Mouse (Mus musculus): ENCODE data around the gene Stk10.
"Not testable (repeated sequence)": the region's sequence is repeated elsewhere in the genome, so short reads cannot be mapped to it uniquely, and the experiment has no call there.

Stk10 gene

GRCm38 (mm10) chr11:32532765-32533481, at the start of gene Stk10:
TSS of gene Stk10 (plus strand) at chr11:32533305.
- DNase-seq: peak; percentile 91

- no peak for DNase-seq
Observed at GRCm38 (mm10) chr11:32485290-32485689, 47.8 kb upstream of the Stk10 start.

DNA sequence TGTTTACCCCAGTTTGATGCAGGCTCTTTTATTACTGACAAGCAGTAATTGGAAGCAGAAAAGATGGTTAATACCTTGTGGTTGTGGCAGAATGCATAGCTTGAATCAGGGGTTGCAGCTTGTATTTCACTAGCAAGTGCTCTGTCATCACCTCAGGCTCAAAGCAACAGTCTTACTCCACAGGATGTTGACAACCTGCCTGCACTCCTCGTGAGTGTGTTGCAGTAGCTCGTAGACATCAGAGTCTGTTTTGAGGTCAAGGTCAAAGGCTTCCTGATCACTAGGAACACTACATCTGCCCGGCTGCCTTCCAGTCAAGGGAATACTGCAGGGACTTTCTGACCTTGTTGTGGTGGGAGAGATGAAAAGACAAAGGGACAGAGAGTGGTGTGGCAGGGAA, 46.5 kb upstream of the Stk10 start:
- DNase-seq: no peak

DNA sequence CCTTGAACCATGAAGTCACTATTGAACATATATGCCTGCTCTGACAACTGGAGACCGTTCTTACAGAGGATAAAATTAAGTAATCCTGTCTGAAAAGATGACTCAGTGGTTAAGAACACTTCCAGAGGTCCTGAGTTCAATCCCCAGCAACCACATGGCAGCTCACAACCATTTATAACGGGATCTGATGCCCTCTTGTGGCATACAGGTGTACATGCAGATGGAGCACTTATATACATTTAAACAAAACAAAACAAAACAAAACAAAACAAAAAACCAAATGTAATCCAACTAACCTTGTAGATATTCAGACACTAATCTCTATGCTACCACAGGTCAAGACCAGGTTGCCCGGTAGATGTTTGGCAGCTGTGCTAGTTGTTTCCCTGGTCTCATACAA, 45.6 kb upstream of the Stk10 start:
- no peak for DNase-seq

DNA sequence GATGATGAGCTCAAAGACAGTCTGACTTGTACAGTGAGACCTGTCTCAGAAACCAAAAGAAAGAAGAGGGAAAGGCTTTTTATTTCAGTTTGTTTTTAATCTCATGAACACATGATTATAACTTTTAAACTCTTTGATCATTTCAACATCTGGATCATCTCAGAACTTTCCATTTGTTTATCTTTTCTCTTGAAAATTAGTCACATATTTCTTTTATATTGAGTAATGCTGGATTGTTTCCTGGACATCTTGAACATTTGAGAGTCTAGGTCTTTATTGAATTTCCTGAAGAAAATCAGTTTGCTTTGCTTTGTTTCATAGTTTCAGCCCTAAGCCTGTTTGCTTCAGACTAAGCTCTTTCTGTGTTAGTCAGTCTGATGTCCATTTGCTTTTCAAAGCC, 44.8 kb upstream of the Stk10 start:
- DNase-seq: no peak

DNA sequence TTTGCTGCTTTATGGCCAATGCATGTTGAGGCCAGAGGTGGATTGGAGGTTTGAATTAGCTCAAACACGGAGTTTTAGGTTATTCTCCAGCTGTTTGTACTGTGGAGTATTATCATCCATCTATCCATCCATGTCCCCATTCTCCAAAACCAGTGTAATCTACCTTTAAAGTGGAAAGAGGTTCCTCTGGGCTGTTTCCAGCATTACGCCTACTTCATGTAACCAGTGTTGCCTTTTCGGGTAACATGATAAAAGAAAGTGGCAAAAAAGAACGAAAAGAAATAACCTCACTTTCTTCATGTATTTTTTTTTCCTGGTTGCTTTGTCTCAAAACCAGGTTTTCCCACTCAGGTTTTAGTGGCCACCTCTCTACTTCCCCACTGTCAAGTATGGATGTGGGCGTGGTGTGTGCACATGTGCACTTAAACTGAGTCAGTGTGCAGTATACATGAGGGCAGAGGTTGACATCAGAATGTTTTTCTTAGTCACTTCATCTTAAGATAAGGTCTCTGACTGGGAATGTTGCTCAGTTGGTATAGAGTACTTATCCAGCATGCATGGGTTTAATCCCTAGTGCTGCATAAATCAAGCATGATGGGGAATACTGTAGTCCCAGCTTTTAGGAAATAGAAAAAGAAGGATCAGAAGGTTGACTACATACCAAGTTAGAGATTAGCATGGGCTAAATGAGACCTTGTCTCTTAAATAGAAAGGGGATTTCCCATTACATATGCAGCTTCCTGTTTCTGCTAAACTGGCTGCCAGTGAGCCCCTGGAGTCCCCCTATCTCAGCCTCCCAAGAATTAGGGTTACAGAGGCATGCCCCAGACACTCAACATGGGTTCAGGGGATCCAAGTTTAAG, 44.1 kb upstream of the Stk10 start:
- DNase-seq: no peak

- no peak for DNase-seq
Observed at GRCm38 (mm10) chr11:32491079-32491478, 42.0 kb upstream of the Stk10 start.

DNA sequence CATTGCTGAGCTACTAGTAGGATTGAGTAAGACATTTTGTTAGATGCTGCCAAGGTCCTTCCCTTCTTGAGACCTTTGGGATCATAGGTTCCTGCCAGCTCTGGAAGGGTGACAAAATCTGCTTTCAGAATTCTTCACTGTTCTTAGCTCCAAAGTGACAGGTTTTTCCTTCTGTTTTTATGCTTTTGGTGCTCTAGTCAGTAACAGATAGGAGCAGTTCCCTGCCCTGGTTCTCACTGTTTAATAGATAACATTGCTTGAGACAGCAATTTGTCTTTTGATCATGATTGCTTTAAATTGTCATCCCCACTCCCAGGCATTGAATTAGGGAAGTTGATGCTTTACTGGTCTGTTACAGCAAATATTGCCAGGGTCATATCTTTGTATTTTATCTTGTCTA, 39.8 kb upstream of the Stk10 start:
- no peak for DNase-seq

DNA sequence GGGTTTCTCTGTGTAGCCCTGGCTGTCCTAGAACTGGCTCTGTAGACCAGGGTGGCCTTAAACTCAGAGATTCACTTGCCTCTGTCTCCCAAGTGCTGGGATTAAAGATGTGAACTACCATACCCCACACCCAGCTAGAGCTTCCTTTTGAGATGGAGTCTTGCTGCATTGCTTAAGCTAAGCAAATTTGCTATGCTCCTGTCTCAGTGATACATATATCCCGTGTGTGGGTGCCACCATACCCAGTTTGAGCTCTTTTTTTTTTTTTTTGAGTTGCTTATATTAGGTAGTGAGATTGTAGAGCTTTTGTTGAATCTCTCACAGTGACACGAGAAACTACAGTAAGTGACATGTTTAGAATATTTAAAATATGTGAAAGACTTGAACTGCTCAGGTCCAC, 37.8 kb upstream of the Stk10 start:
- DNase-seq: no peak

- DNase-seq: no peak
Observed at GRCm38 (mm10) chr11:32498757-32499535, 34.2 kb upstream of the Stk10 start.

DNA sequence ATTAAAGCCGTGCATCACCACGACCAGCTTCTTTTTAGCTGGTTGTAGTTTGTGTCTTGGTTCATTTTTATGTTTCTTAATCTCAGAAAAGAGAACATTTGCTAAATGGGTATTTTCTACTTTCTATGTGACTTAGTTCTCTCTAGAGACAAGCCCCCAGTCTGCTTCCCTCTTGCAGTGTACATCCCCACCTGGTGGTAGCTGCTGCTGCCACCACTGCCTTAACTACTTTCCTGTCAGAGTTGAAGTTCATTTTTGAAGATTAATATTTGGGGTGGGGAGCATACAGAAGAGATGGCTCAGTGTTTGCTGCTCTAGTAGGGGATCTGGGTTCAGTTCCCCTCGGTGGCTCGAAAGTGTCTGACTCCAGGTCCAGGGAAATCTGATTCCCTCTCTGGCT, 33.2 kb upstream of the Stk10 start:
- no peak for DNase-seq

- no peak for DNase-seq
Observed at GRCm38 (mm10) chr11:32503711-32504110, 29.4 kb upstream of the Stk10 start.

- DNase-seq: no peak
Observed at GRCm38 (mm10) chr11:32505091-32505739, 27.9 kb upstream of the Stk10 start.

GRCm38 (mm10) chr11:32510930-32511329, 22.2 kb upstream of the Stk10 start:
- no peak for DNase-seq

DNA sequence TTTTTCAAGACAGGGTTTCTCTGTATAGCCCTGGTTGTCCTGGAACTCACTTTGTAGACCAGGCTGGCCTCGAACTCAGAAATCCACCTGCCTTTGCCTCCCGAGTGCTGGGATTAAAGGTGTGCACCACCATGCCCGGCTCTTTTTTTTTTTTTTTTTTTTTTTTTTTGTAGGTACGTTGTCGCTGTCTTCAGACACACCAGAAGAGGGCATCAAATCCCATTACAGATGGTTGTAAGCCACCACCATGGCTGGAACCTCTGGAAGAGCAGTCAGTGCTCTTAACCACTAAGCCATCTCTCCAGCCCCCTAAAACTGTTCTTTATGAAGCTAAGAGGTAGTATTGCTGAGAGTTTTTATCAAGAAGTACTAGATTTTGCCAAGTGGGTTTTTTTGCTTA, 18.3 kb upstream of the Stk10 start:
- DNase-seq: not testable (repeated sequence)

GRCm38 (mm10) chr11:32516091-32516490, 17.0 kb upstream of the Stk10 start:
- DNase-seq: no peak

DNA sequence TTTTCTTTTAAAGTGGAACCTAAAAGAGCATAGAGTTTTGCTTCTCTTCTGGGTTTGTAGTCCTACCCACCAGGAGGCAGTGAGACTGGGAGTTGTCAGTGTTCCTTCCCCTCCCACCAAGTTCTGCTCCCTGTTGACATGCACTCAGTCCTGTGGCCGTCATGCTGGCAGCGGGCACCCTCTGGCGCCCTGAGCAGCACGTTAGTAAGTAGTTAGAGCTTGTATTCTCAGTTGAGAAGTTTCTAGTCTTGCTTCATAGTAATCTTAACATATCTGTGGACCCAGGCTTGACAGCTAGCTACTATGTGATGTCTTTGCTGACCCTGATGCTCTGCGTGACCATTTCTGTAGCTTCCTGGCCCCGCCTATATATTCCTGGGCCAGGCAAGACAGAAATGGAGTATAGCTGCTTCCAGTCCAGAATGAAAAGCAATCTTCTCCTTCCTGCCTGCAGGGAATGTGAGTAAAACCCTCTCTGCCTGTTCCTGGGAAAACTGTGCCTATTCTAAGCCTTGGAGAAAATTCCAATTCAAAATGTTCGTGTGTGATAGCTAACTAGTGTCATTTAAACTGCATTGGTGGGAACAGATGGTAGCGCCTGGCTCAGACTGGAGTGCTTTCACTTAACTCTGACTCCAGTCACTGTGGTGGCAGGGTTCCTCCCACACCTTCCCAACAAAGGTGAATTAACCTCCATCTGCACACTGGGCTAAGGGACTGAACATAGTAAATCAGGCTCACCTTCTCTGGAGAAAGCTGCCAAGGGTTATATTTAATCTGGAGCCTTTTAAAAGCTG, 16.0 kb upstream of the Stk10 start:
- DNase-seq: no peak

- no peak for DNase-seq
Observed at GRCm38 (mm10) chr11:32518770-32519169, 14.3 kb upstream of the Stk10 start.

GRCm38 (mm10) chr11:32519354-32519753, 13.8 kb upstream of the Stk10 start:
- no peak for DNase-seq

- no peak for DNase-seq
Observed at GRCm38 (mm10) chr11:32521246-32521645, 11.9 kb upstream of the Stk10 start.

DNA sequence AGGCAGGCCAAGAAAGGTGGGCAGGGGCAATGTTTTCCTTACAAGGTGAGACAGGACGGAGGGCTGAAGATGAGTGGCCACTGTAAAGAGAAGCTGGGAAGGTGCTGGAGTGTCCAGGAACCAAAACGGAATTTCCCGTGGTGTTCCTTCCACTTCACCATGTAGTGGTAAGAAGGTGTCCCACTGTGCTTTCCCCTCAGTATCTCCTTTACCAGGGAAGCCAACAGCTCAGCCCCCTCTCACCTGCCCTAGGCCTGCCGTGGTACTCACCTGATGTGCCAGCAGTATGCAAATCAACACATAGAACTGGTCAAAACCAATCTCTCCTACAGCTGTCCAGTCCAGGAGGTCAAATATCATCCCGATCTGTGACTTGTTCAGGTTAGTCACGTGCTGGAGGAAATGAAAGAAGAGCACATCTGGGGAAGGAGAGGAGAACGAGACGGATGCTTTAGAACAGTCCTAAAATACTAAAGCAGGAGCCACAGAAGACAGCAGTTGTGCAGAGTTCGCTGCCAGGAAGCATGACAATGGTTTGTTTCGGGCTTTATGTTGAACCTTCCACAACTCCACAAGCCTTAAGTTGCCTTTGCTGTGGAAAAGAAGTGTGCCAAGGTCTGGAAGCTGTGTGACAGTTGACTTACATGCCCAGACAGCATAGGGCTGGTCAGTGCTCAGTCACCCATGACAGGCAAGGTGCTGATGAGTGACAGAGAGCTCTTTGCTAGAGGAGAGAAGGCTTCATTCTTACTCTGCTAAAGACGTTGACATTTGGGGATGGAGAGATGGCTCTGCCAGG, 8.8 kb upstream of the Stk10 start:
- no peak for DNase-seq

Data from retina, postnatal 1 day (tissue).